Mouse (Mus musculus) embryonic facial prominence, embryonic 10.5 days (tissue): ENCODE results near the gene BC030499. TPM values are rescaled to one million over a fixed set of nuclear protein-coding genes. Genes with fewer than 3 reads are reported as not detected.

Experiments used
- DNase-seq: peaks from one replicate; pipeline ENCODE4 v3.0.0-alpha.2; 2017; ENCODE audit warnings: low spot score
- H3K27ac ChIP-seq: fragments of 300-500 bp; sonication (generic); replicated peaks from 2 replicates; pipeline ENCODE4 v1.5.1; 2016; ENCODE audit warnings: mild to moderate bottlenecking
- H3K27me3 ChIP-seq: fragments of 300-500 bp; sonication (generic); replicated peaks from 2 replicates; pipeline ENCODE4 v1.6.1; 2016; ENCODE audit warnings: low read depth, mild to moderate bottlenecking; ENCODE audit not compliant: poor library complexity, severe bottlenecking
- H3K36me3 ChIP-seq: fragments of 300-500 bp; sonication (generic); replicated peaks from 2 replicates; pipeline ENCODE4 v1.6.1; 2016; ENCODE audit warnings: mild to moderate bottlenecking, moderate library complexity
- H3K4me1 ChIP-seq: fragments of 300-500 bp; sonication (generic); 2 replicates; pipeline ENCODE4 v1.6.1; 2016
- H3K4me3 ChIP-seq: fragments of 300-500 bp; sonication (generic); 2 replicates; pipeline ENCODE4 v1.5.1; 2016; ENCODE audit warnings: mild to moderate bottlenecking, moderate library complexity
- H3K9me3 ChIP-seq: fragments of 300-500 bp; sonication (generic); 2 replicates; pipeline ENCODE4 v1.6.1; 2016; ENCODE audit warnings: mild to moderate bottlenecking
- WGBS: fragments of 180-500 bp; shearing (Covaris S2); methylation state at CpG from one replicate; pipeline ENCODE4 v1.1.7; 2016; 5-methylcytosine and 5-hydroxymethylcytosine counted together
- polyA plus RNA-seq: library from polyadenylated mRNA; unstranded; fragments of >200 nt; fragmentation: Nextera tagmentation; extraction: Ambion mirVana; gene quantifications from 2 replicates; pipeline ENCODE4 v1.2.1, GENCODE M21; 2016

BC030499 gene
- polyA plus RNA-seq, 1 experiment from 2014 or later = 0.49 TPM

GRCm38 (mm10) chr11:78322076-78322831 is 31.6 kb downstream of the BC030499 start:
- Histone ChIP-seq H3K9me3 (no peaks in the 10 kb centered on the region), H3K36me3 (peaks cover 86% of the 10 kb centered on the region), H3K27ac (no peak overlapping the region; the same call in 1 of the 2 replicates), H3K4me1 (peaks cover 19% of the 10 kb centered on the region), H3K4me3 (peak overlapping the region; percentile 4; the same call in 1 of the 2 replicates), H3K27me3 (no peaks in the 10 kb centered on the region)
- no peak for DNase-seq
- 77% methylated on average over 2 of the region's 2 CpGs for WGBS

GRCm38 (mm10) chr11:78322860-78323259 is 32.2 kb downstream of the BC030499 start, which contains the start of gene Aldoc:
Gene Aldoc, plus strand, starts transcription at chr11:78322968.
- WGBS = 3% methylated on average over 15 of the region's 15 CpGs
- Histone ChIP-seq H3K4me1 (peaks cover 19% of the 10 kb centered on the region), H3K27ac (no peak within 1 kb of the TSS; the same call in 1 of the 2 replicates), H3K4me3 (peak within 1 kb of the TSS; percentile 4; the same call in 1 of the 2 replicates), H3K9me3 (no peaks in the 10 kb centered on the region), H3K27me3 (no peaks in the 10 kb centered on the region), H3K36me3 (peaks cover 80% of the 10 kb centered on the region)
- DNase-seq = peak; percentile 81

GRCm38 (mm10) chr11:78324000-78324785 is 33.6 kb downstream of the BC030499 start:
- no peak overlapping the region for H3K4me3 ChIP-seq
- H3K27ac ChIP-seq = no peak overlapping the region
- no peak for DNase-seq
- H3K27me3 ChIP-seq = no peaks in the 10 kb centered on the region
- H3K36me3 ChIP-seq = peaks cover 67% of the 10 kb centered on the region
- no peaks in the 10 kb centered on the region for H3K9me3 ChIP-seq
- WGBS = 89% methylated on average over 15 of the region's 15 CpGs
- peaks cover 30% of the 10 kb centered on the region for H3K4me1 ChIP-seq

GRCm38 (mm10) chr11:78324965-78325364 is 34.3 kb downstream of the BC030499 start:
- Histone ChIP-seq H3K36me3 (peaks cover 59% of the 10 kb centered on the region), H3K9me3 (no peaks in the 10 kb centered on the region), H3K4me3 (no peak overlapping the region), H3K27me3 (no peaks in the 10 kb centered on the region), H3K27ac (no peak overlapping the region), H3K4me1 (peaks cover 35% of the 10 kb centered on the region)
- DNase-seq = no peak
- 97% methylated on average over 12 of the region's 12 CpGs for WGBS

GRCm38 (mm10) chr11:78327215-78327614 is 36.6 kb downstream of the BC030499 start:
- H3K4me1 ChIP-seq = peaks cover 31% of the 10 kb centered on the region
- DNase-seq = no peak
- 92% methylated on average over 4 of the region's 4 CpGs for WGBS
- H3K27me3 ChIP-seq = no peaks in the 10 kb centered on the region
- no peaks in the 10 kb centered on the region for H3K9me3 ChIP-seq
- peaks cover 47% of the 10 kb centered on the region for H3K36me3 ChIP-seq
- H3K4me3 ChIP-seq = no peak overlapping the region
- no peak overlapping the region for H3K27ac ChIP-seq

GRCm38 (mm10) chr11:78327634-78328511 is 37.2 kb downstream of the BC030499 start, which contains the start of gene Pigs:
Gene Pigs, plus strand, starts transcription at chr11:78328415.
- H3K27me3 ChIP-seq = no peaks in the 10 kb centered on the region
- DNase-seq = peak; percentile 97
- H3K9me3 ChIP-seq = no peaks in the 10 kb centered on the region
- H3K36me3 ChIP-seq = peaks cover 47% of the 10 kb centered on the region
- H3K27ac ChIP-seq = peak within 1 kb of the TSS; percentile 89
- peak within 1 kb of the TSS; percentile 96 for H3K4me3 ChIP-seq
- H3K4me1 ChIP-seq = peaks cover 24% of the 10 kb centered on the region
- WGBS = 14% methylated on average over 37 of the region's 37 CpGs

- Histone ChIP-seq H3K27me3 (no peaks in the 10 kb centered on the region), H3K27ac (peak overlapping the region; percentile 89), H3K9me3 (no peaks in the 10 kb centered on the region), H3K4me1 (peaks cover 17% of the 10 kb centered on the region), H3K36me3 (peaks cover 51% of the 10 kb centered on the region), H3K4me3 (peak overlapping the region; percentile 96)
- under 1% methylated on average over 41 of the region's 41 CpGs for WGBS
- no peak for DNase-seq
Observed at GRCm38 (mm10) chr11:78328512-78329056, 37.9 kb downstream of the BC030499 start.

- DNase-seq = no peak
- 96% methylated on average over 12 of the region's 12 CpGs for WGBS
- peaks cover 64% of the 10 kb centered on the region for H3K36me3 ChIP-seq
Observed at GRCm38 (mm10) chr11:78332676-78333075, 42.0 kb downstream of the BC030499 start.

GRCm38 (mm10) chr11:78333992-78334391 is 43.4 kb downstream of the BC030499 start:
- peaks cover 74% of the 10 kb centered on the region for H3K36me3 ChIP-seq
- no peak for DNase-seq
- no peak overlapping the region for H3K27ac ChIP-seq
- H3K9me3 ChIP-seq = no peaks in the 10 kb centered on the region
- H3K4me1 ChIP-seq = peaks cover 7% of the 10 kb centered on the region
- no peaks in the 10 kb centered on the region for H3K27me3 ChIP-seq
- 87% methylated on average over 5 of the region's 5 CpGs for WGBS
- no peak overlapping the region for H3K4me3 ChIP-seq

More at GRCm38 (mm10) chr11:78332676-78333075, 42.0 kb downstream of the BC030499 start:
- Histone ChIP-seq H3K27ac (no peak overlapping the region), H3K4me1 (peaks cover 16% of the 10 kb centered on the region), H3K9me3 (no peaks in the 10 kb centered on the region), H3K4me3 (no peak overlapping the region), H3K27me3 (no peaks in the 10 kb centered on the region)

- no peak overlapping the region for H3K27ac ChIP-seq
- H3K27me3 ChIP-seq = no peaks in the 10 kb centered on the region
- no peak for DNase-seq
- WGBS = 94% methylated on average over 8 of the region's 8 CpGs
- no peaks in the 10 kb centered on the region for H3K9me3 ChIP-seq
- H3K4me3 ChIP-seq = no peak overlapping the region
- peaks cover 95% of the 10 kb centered on the region for H3K36me3 ChIP-seq
- H3K4me1 ChIP-seq = no peaks in the 10 kb centered on the region
Observed at GRCm38 (mm10) chr11:78337040-78337439, 46.4 kb downstream of the BC030499 start.

- 88% methylated on average over 12 of the region's 12 CpGs for WGBS
- Histone ChIP-seq H3K36me3 (peaks cover 58% of the 10 kb centered on the region), H3K4me1 (peaks cover 40% of the 10 kb centered on the region), H3K27ac (no peak overlapping the region), H3K9me3 (no peaks in the 10 kb centered on the region), H3K27me3 (no peaks in the 10 kb centered on the region), H3K4me3 (no peak overlapping the region)
- no peak for DNase-seq
Observed at GRCm38 (mm10) chr11:78341702-78342101, 51.1 kb downstream of the BC030499 start.
